Mouse (Mus musculus): ENCODE results near the gene Utf1.

The Utf1 gene

GRCm38 (mm10) chr7:139943674-139944281, at the start of gene Utf1:
TSS of gene Utf1 (plus strand) at chr7:139943789.
- no peak for DNase-seq

GRCm38 (mm10) chr7:139894655-139895557, 48.7 kb upstream of the Utf1 start, which contains the start of gene Kndc1:
TSS of gene Kndc1 (plus strand) at chr7:139894696.
- DNase-seq: no peak

- DNase-seq: no peak
Measured at GRCm38 (mm10) chr7:139896271-139896670, 47.3 kb upstream of the Utf1 start.

GRCm38 (mm10) chr7:139896796-139897195, 46.8 kb upstream of the Utf1 start:
- DNase-seq: no peak

- DNase-seq: no peak
Measured at GRCm38 (mm10) chr7:139898606-139899005, 45.0 kb upstream of the Utf1 start.

GRCm38 (mm10) chr7:139899505-139899904, 44.1 kb upstream of the Utf1 start:
- no peak for DNase-seq

- no peak for DNase-seq
Measured at GRCm38 (mm10) chr7:139900456-139900855, 43.1 kb upstream of the Utf1 start.

- DNase-seq: no peak
Measured at GRCm38 (mm10) chr7:139900896-139901295, 42.7 kb upstream of the Utf1 start.

- DNase-seq: no peak
Measured at GRCm38 (mm10) chr7:139901981-139902380, 41.6 kb upstream of the Utf1 start.

GRCm38 (mm10) chr7:139905261-139905660, 38.3 kb upstream of the Utf1 start:
- DNase-seq: no peak

GRCm38 (mm10) chr7:139905661-139906060, 37.9 kb upstream of the Utf1 start:
- no peak for DNase-seq

GRCm38 (mm10) chr7:139908176-139908575, 35.4 kb upstream of the Utf1 start:
- DNase-seq: no peak

GRCm38 (mm10) chr7:139909469-139909868, 34.1 kb upstream of the Utf1 start:
- DNase-seq: no peak

GRCm38 (mm10) chr7:139910204-139910835, 33.3 kb upstream of the Utf1 start:
- no peak for DNase-seq

GRCm38 (mm10) chr7:139914141-139915047, 29.2 kb upstream of the Utf1 start:
- no peak for DNase-seq

GRCm38 (mm10) chr7:139915646-139916257, 27.8 kb upstream of the Utf1 start:
- no peak for DNase-seq

GRCm38 (mm10) chr7:139916345-139916744, 27.2 kb upstream of the Utf1 start:
- no peak for DNase-seq

GRCm38 (mm10) chr7:139918262-139918661, 25.3 kb upstream of the Utf1 start:
- no peak for DNase-seq

GRCm38 (mm10) chr7:139930732-139931131, 12.9 kb upstream of the Utf1 start:
- peak in 1 of 2 experiments; percentile 6 for DNase-seq

GRCm38 (mm10) chr7:139936705-139937104, 6.9 kb upstream of the Utf1 start:
- no peak for DNase-seq

- DNase-seq: no peak
Measured at GRCm38 (mm10) chr7:139937138-139937537, 6.5 kb upstream of the Utf1 start.

- no peak for DNase-seq
Measured at GRCm38 (mm10) chr7:139937810-139938209, 5.8 kb upstream of the Utf1 start.

Measured in thymus, adult 18-20 months (tissue).